Mouse (Mus musculus): ENCODE results near the gene Nrip1. TPM values are rescaled to one million over a fixed set of nuclear protein-coding genes. Genes with fewer than 3 reads are reported as not detected.

Gene Nrip1
- polyA plus RNA-seq, 1 experiment: 15.3 TPM

GRCm38 (mm10) chr16:76275166-76275565, 98.5 kb downstream of the Nrip1 start:
- H3K27ac ChIP-seq (ENCODE audit: insufficient read depth, low read length): no peak overlapping the region
- H3K9me3 ChIP-seq (replicated peaks; ENCODE audit: control insufficient read depth, insufficient read depth, low read length, poor library complexity, severe bottlenecking): no peaks in the 10 kb centered on the region
- TF ChIP-seq CTCF (IDR thresholded peaks at IDR 0.05; ENCODE audit: low read depth, low read length) (no peak), EP300 (IDR thresholded peaks at IDR 0.05; ENCODE audit: insufficient read depth, low read depth, low read length) (no peak), POLR2A (IDR thresholded peaks at IDR 0.05; ENCODE audit: insufficient read depth, low read length) (no peak)
- H3K9ac ChIP-seq (ENCODE audit: low read depth, poor library complexity, severe bottlenecking): no peak overlapping the region
- H3K27me3 ChIP-seq (ENCODE audit: control insufficient read depth, insufficient read depth, low read length, poor library complexity, severe bottlenecking): no peaks in the 10 kb centered on the region
- H3K4me1 ChIP-seq (ENCODE audit: control insufficient read depth, insufficient read depth, low read length): no peaks in the 10 kb centered on the region
- H3K4me3 ChIP-seq (ENCODE audit: low read depth, low read length): no peak overlapping the region
- H3K36me3 ChIP-seq (ENCODE audit: control insufficient read depth, insufficient read depth, low read length, poor library complexity, severe bottlenecking): no peaks in the 10 kb centered on the region

GRCm38 (mm10) chr16:76266635-76267268, 106.9 kb downstream of the Nrip1 start:
- TF ChIP-seq EP300 (IDR thresholded peaks at IDR 0.05; ENCODE audit: insufficient read depth, low read depth, low read length) (no peak), POLR2A (IDR thresholded peaks at IDR 0.05; ENCODE audit: insufficient read depth, low read length) (no peak), CTCF (IDR thresholded peaks at IDR 0.05; ENCODE audit: low read depth, low read length) (no peak)
- Histone ChIP-seq H3K4me3 (ENCODE audit: low read depth, low read length) (no peak overlapping the region), H3K27ac (ENCODE audit: insufficient read depth, low read length) (no peak overlapping the region), H3K9me3 (replicated peaks; ENCODE audit: control insufficient read depth, insufficient read depth, low read length, poor library complexity, severe bottlenecking) (no peaks in the 10 kb centered on the region), H3K4me1 (ENCODE audit: control insufficient read depth, insufficient read depth, low read length) (no peaks in the 10 kb centered on the region), H3K27me3 (ENCODE audit: control insufficient read depth, insufficient read depth, low read length, poor library complexity, severe bottlenecking) (no peaks in the 10 kb centered on the region), H3K9ac (ENCODE audit: low read depth, poor library complexity, severe bottlenecking) (no peak overlapping the region), H3K36me3 (ENCODE audit: control insufficient read depth, insufficient read depth, low read length, poor library complexity, severe bottlenecking) (no peaks in the 10 kb centered on the region)

GRCm38 (mm10) chr16:76265874-76266273, 107.8 kb downstream of the Nrip1 start:
- H3K4me1 ChIP-seq (ENCODE audit: control insufficient read depth, insufficient read depth, low read length): no peaks in the 10 kb centered on the region
- TF ChIP-seq CTCF (IDR thresholded peaks at IDR 0.05; ENCODE audit: low read depth, low read length) (no peak), POLR2A (IDR thresholded peaks at IDR 0.05; ENCODE audit: insufficient read depth, low read length) (no peak), EP300 (IDR thresholded peaks at IDR 0.05; ENCODE audit: insufficient read depth, low read depth, low read length) (no peak)
- H3K27me3 ChIP-seq (ENCODE audit: control insufficient read depth, insufficient read depth, low read length, poor library complexity, severe bottlenecking): no peaks in the 10 kb centered on the region

DNA sequence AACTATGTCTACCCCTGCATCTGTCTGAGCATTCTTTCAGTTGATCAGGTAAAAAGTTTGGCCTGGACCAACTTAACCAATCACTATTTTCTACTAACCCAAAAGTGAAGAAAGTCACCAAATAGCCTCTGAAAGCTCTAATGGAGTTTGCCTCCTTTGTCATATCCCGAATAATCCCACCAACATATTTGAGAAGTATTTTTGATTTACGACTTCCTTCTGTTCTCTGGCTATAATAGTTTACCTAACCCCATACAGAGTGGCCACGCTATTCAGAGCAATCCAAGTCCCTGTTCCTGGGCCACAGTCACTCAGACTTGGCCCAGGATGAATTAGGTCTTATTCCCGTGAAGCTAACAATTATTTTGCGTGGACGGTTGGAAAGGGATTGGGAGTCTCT, 108.3 kb downstream of the Nrip1 start:
- no peaks in the 10 kb centered on the region for H3K36me3 ChIP-seq (ENCODE audit: control insufficient read depth, insufficient read depth, low read length, poor library complexity, severe bottlenecking)
- H3K9me3 ChIP-seq (replicated peaks; ENCODE audit: control insufficient read depth, insufficient read depth, low read length, poor library complexity, severe bottlenecking): no peaks in the 10 kb centered on the region
- H3K27ac ChIP-seq (ENCODE audit: insufficient read depth, low read length): no peak overlapping the region
- no peak overlapping the region for H3K9ac ChIP-seq (ENCODE audit: low read depth, poor library complexity, severe bottlenecking)
- no peaks in the 10 kb centered on the region for H3K27me3 ChIP-seq (ENCODE audit: control insufficient read depth, insufficient read depth, low read length, poor library complexity, severe bottlenecking)
- no peaks in the 10 kb centered on the region for H3K4me1 ChIP-seq (ENCODE audit: control insufficient read depth, insufficient read depth, low read length)
- no peak overlapping the region for H3K4me3 ChIP-seq (ENCODE audit: low read depth, low read length)
- TF ChIP-seq POLR2A (IDR thresholded peaks at IDR 0.05; ENCODE audit: insufficient read depth, low read length) (no peak), EP300 (IDR thresholded peaks at IDR 0.05; ENCODE audit: insufficient read depth, low read depth, low read length) (no peak), CTCF (IDR thresholded peaks at IDR 0.05; ENCODE audit: low read depth, low read length) (no peak)

More at GRCm38 (mm10) chr16:76265874-76266273, 107.8 kb downstream of the Nrip1 start:
- H3K9me3 ChIP-seq (replicated peaks; ENCODE audit: control insufficient read depth, insufficient read depth, low read length, poor library complexity, severe bottlenecking): no peaks in the 10 kb centered on the region
- H3K4me3 ChIP-seq (ENCODE audit: low read depth, low read length): no peak overlapping the region
- no peak overlapping the region for H3K9ac ChIP-seq (ENCODE audit: low read depth, poor library complexity, severe bottlenecking)
- no peaks in the 10 kb centered on the region for H3K36me3 ChIP-seq (ENCODE audit: control insufficient read depth, insufficient read depth, low read length, poor library complexity, severe bottlenecking)
- no peak overlapping the region for H3K27ac ChIP-seq (ENCODE audit: insufficient read depth, low read length)

- H3K4me3 ChIP-seq (ENCODE audit: low read depth, low read length): no peak overlapping the region
- no peaks in the 10 kb centered on the region for H3K36me3 ChIP-seq (ENCODE audit: control insufficient read depth, insufficient read depth, low read length, poor library complexity, severe bottlenecking)
- H3K9ac ChIP-seq (ENCODE audit: low read depth, poor library complexity, severe bottlenecking): no peak overlapping the region
- TF ChIP-seq CTCF (IDR thresholded peaks at IDR 0.05; ENCODE audit: low read depth, low read length): no peak
- TF ChIP-seq EP300 (IDR thresholded peaks at IDR 0.05; ENCODE audit: insufficient read depth, low read depth, low read length): no peak
- TF ChIP-seq POLR2A (IDR thresholded peaks at IDR 0.05; ENCODE audit: insufficient read depth, low read length): no peak
- H3K9me3 ChIP-seq (replicated peaks; ENCODE audit: control insufficient read depth, insufficient read depth, low read length, poor library complexity, severe bottlenecking): no peaks in the 10 kb centered on the region
- no peaks in the 10 kb centered on the region for H3K27me3 ChIP-seq (ENCODE audit: control insufficient read depth, insufficient read depth, low read length, poor library complexity, severe bottlenecking)
- no peaks in the 10 kb centered on the region for H3K4me1 ChIP-seq (ENCODE audit: control insufficient read depth, insufficient read depth, low read length)
- no peak overlapping the region for H3K27ac ChIP-seq (ENCODE audit: insufficient read depth, low read length)
These were observed 110.2 kb downstream of the Nrip1 start for GRCm38 (mm10) chr16:76263393-76263792.

DNA sequence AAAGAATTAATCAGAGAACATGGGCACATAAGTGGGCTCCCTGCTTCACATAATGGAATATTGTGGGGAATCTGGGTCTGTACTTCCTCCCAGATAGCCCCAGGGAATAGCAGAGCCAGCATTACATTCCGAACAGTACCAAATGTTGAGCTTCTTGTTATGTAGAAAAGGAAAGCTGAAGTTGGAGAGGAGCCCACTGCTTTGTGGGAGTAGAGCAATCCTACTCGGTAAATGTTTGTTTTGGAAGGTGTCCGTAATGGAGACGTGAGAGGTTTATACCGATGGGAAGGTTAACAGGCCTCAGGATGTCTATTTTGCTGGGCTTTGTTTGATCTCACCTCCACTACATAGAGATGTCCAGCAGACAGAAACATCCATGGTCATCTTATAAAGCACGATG, 113.3 kb downstream of the Nrip1 start:
- Histone ChIP-seq H3K9ac (ENCODE audit: low read depth, poor library complexity, severe bottlenecking) (no peak overlapping the region), H3K36me3 (ENCODE audit: control insufficient read depth, insufficient read depth, low read length, poor library complexity, severe bottlenecking) (no peaks in the 10 kb centered on the region), H3K4me3 (ENCODE audit: low read depth, low read length) (no peak overlapping the region), H3K27me3 (ENCODE audit: control insufficient read depth, insufficient read depth, low read length, poor library complexity, severe bottlenecking) (no peaks in the 10 kb centered on the region), H3K9me3 (replicated peaks; ENCODE audit: control insufficient read depth, insufficient read depth, low read length, poor library complexity, severe bottlenecking) (no peaks in the 10 kb centered on the region; the same call in 1 of the 2 replicates), H3K4me1 (ENCODE audit: control insufficient read depth, insufficient read depth, low read length) (no peaks in the 10 kb centered on the region), H3K27ac (ENCODE audit: insufficient read depth, low read length) (no peak overlapping the region)
- no peak for TF ChIP-seq EP300 (IDR thresholded peaks at IDR 0.05; ENCODE audit: insufficient read depth, low read depth, low read length)
